Mouse (Mus musculus): ENCODE measurements around the gene Pold3.

- TF ChIP-seq CTCF (IDR thresholded peaks at IDR 0.05; ENCODE audit: low read depth, low read length) (no peak), POLR2A (IDR thresholded peaks at IDR 0.05; ENCODE audit: borderline replicate concordance, low read depth, low read length) (no peak)
These were observed 3.8 kb upstream of the Pold3 start for GRCm38 (mm10) chr7:100125166-100125565.
